Mouse (Mus musculus) E14TG2a.4 (cell line): ENCODE measurements around the gene Kif27.

Experiments
- CTCF ChIP-seq: conservative IDR thresholded peaks from 2 replicates; pipeline ENCODE4 v1.5.1; 2014; ENCODE audit warnings: low read length
- NANOG ChIP-seq: IDR thresholded peaks from 2 replicates; pipeline ENCODE4 v1.6.1; 2014; ENCODE audit warnings: borderline replicate concordance, low read length, mixed read lengths
- POU5F1 ChIP-seq: IDR thresholded peaks from 2 replicates; pipeline ENCODE4 v1.6.1; 2014; ENCODE audit warnings: low read length, borderline replicate concordance

DNA sequence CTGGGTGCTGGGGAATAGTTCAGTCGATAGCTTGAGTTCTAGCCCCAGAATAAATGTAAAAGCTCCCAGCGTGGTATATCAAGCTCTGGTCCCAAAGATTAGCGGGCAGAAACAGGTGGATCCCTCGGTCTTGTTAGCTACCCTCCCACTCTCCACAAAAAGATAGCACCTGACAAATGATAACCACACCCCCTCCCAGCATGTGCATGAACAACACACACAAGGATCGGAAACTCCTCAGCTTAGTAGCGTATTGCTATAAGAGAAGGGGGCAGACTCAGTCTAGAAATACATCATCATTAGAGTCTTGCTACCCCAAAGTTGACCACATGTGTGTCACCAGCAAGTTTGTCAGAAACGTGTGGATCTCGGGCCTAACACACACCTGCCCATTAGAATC, 83.3 kb downstream of the Kif27 start, which contains the start of gene Gkap1:
- no peak for TF ChIP-seq CTCF
- no peak for TF ChIP-seq NANOG
- TF ChIP-seq POU5F1, result no peak
